Mouse (Mus musculus): ENCODE measurements around the gene Fem1a. TPM values are rescaled to one million over a fixed set of nuclear protein-coding genes. Genes with fewer than 3 reads are reported as not detected.

The Fem1a gene
- polyA plus RNA-seq, 1 experiment from 2014 or later = 10.7 TPM

DNA sequence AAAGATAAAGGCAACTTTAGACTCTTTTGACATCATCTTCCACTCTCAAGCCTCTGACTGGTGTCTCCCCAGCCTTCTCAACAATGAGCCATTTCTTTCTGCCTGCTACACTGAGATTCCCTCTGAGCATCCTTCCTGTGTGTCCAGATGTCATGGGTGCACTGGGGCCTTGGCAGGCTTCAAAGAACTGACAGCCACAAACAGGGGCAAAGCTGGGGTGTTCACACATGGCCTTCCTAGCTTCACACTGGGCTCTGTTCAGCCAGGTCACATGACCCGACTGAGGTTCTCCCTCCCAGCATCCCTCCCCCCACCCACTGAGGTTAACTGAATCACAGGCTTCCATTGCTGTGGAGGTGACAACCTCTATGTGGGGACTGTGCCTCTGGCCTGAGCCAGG, 39.6 kb downstream of the Fem1a start:
- no peaks in the 10 kb centered on the region; the same call in 1 of the 2 replicates for H3K27me3 ChIP-seq (replicated peaks)
- no peak overlapping the region for H3K9ac ChIP-seq
- H3K4me2 ChIP-seq = no peak overlapping the region
- H3K4me1 ChIP-seq = peaks cover 9% of the 10 kb centered on the region
- H3K27ac ChIP-seq = no peak overlapping the region
- no peaks in the 10 kb centered on the region for H3K9me3 ChIP-seq (replicated peaks)
- no peak overlapping the region for H3K4me3 ChIP-seq
- no peak for ATAC-seq
- 48% methylated on average over 1 of the region's 1 CpGs for WGBS (ENCODE audit: insufficient replicate concordance)
- H3K36me3 ChIP-seq = no peaks in the 10 kb centered on the region

DNA sequence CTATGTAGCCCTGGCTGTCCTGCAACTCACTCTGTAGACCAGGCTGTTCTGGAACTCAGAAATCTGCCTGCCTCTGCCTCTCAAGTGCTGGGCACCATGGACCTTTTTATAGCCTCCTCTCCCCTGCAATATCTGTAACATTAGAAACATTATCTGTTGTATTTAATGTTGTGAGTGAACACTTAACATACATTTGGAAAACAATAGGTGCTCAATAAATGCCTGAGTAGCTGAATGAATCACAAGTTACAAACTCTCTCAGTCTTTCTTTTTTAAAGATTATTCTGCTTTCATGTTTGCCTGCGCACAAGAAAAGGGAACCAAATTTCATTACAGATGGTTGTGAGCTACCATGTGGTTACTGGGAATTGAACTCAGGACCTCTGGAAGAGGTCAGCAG, 41.6 kb downstream of the Fem1a start:
- Histone ChIP-seq H3K4me2 (no peak overlapping the region), H3K27ac (no peak overlapping the region), H3K36me3 (no peaks in the 10 kb centered on the region), H3K9ac (no peak overlapping the region), H3K4me3 (no peak overlapping the region), H3K4me1 (peaks cover 14% of the 10 kb centered on the region), H3K27me3 (replicated peaks) (no peaks in the 10 kb centered on the region; the same call in 1 of the 2 replicates), H3K9me3 (replicated peaks) (no peaks in the 10 kb centered on the region)
- no peak for ATAC-seq
- WGBS (ENCODE audit: insufficient replicate concordance) = 83% methylated on average over 1 of the region's 1 CpGs

DNA sequence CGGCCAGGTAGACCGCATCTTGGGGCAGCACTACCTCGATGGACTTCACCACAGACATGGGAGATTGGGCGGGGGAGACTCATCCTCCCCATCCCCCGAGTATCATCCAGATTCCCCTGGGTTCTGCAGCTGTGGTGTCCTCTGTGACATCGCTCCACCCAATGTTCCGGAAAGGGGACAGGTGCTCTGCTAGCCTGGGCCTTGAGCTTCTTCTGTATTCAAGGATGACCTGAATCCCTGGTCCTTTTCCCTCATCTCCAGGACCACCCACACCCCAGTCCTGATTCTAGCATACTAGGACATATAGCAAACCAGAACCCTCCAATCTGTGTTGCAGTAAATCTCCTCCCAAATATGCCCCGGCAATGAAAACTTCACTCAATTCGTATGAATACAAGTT, 43.6 kb downstream of the Fem1a start, which contains the start of gene Arrdc5:
TSS of gene Arrdc5 (minus strand) at position 101 of the 400 bp plus-strand sequence.
- no peak for ATAC-seq
- H3K27me3 ChIP-seq (replicated peaks) = no peaks in the 10 kb centered on the region; the same call in 1 of the 2 replicates
- no peak within 1 kb of the TSS for H3K27ac ChIP-seq
- no peak within 1 kb of the TSS for H3K4me2 ChIP-seq
- no peak within 1 kb of the TSS for H3K4me3 ChIP-seq
- no peaks in the 10 kb centered on the region for H3K9me3 ChIP-seq (replicated peaks)
- no peak within 1 kb of the TSS for H3K9ac ChIP-seq
- 77% methylated on average over 9 of the region's 9 CpGs for WGBS (ENCODE audit: insufficient replicate concordance)
- peaks cover 7% of the 10 kb centered on the region for H3K36me3 ChIP-seq
- H3K4me1 ChIP-seq = peaks cover 21% of the 10 kb centered on the region

GRCm38 (mm10) chr17:56302363-56302996, 45.9 kb downstream of the Fem1a start:
- H3K9me3 ChIP-seq (replicated peaks) = no peaks in the 10 kb centered on the region
- peak overlapping the region; percentile 90 for H3K4me3 ChIP-seq
- ATAC-seq = peak; percentile 13; the same call in 1 of the 2 replicates
- H3K36me3 ChIP-seq = peaks cover 30% of the 10 kb centered on the region
- H3K4me1 ChIP-seq = peaks cover 44% of the 10 kb centered on the region
- H3K9ac ChIP-seq = peak overlapping the region; percentile 92
- peak overlapping the region; percentile 96 for H3K27ac ChIP-seq
- WGBS (ENCODE audit: insufficient replicate concordance) = 32% methylated on average over 13 of the region's 13 CpGs
- peak overlapping the region; percentile 98 for H3K4me2 ChIP-seq
- H3K27me3 ChIP-seq (replicated peaks) = no peaks in the 10 kb centered on the region; the same call in 1 of the 2 replicates

DNA sequence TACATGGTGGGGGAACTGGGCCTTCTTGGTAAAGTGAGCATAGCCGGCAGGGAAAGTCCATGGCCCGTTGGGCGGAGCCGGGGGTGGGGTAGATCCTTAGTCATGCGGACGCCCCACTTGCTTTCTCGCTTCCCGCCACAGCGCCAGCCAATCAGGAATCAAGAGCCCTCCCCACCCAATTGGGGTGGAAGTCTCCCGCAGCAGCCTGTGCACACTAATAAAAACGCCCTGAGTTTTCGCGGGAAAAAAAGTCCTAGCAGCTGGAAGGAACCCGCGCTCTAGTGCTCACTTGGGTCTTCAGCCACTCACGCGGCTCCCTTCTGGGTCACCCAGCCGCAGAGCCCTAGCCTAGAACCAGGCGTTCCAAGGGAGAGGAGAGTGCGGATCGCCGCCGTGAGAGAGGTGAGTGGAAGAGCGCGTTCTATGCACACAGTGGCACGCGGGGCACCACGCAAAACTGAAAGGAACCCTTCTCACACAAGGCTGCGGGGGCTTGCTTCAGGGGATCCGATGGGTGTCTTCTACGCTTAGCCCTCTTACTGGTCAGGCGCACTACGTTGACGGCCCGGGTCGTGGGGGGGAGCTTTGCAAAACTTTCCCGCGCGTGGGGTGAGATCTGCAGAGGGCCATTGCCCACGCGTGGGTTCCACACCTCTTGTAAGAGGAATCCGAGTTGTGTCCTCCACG, 46.7 kb downstream of the Fem1a start, which contains the start of gene Uhrf1:
TSS of gene Uhrf1 (plus strand) at position 162 of the 687 bp plus-strand sequence.
- H3K4me2 ChIP-seq = peak within 1 kb of the TSS; percentile 98
- ATAC-seq = peak; percentile 85
- peak within 1 kb of the TSS; percentile 96 for H3K27ac ChIP-seq
- H3K36me3 ChIP-seq = peaks cover 38% of the 10 kb centered on the region
- H3K9ac ChIP-seq = peak within 1 kb of the TSS; percentile 92
- no peaks in the 10 kb centered on the region for H3K9me3 ChIP-seq (replicated peaks)
- H3K4me1 ChIP-seq = peaks cover 51% of the 10 kb centered on the region
- WGBS (ENCODE audit: insufficient replicate concordance) = under 1% methylated on average over 43 of the region's 43 CpGs
- H3K4me3 ChIP-seq = peak within 1 kb of the TSS; percentile 90
- H3K27me3 ChIP-seq (replicated peaks) = no peaks in the 10 kb centered on the region; the same call in 1 of the 2 replicates

- Histone ChIP-seq H3K36me3 (peaks cover 45% of the 10 kb centered on the region), H3K4me3 (peak overlapping the region; percentile 90), H3K9me3 (replicated peaks) (no peaks in the 10 kb centered on the region), H3K4me2 (peak overlapping the region; percentile 98), H3K4me1 (peaks cover 51% of the 10 kb centered on the region), H3K27me3 (replicated peaks) (no peaks in the 10 kb centered on the region; the same call in 1 of the 2 replicates), H3K9ac (peak overlapping the region; percentile 92), H3K27ac (peak overlapping the region; percentile 96)
- 2% methylated on average over 68 of the region's 68 CpGs for WGBS (ENCODE audit: insufficient replicate concordance)
- ATAC-seq = peak; percentile 86
Observed at GRCm38 (mm10) chr17:56303847-56304586, 47.4 kb downstream of the Fem1a start.

- Histone ChIP-seq H3K27me3 (replicated peaks) (no peaks in the 10 kb centered on the region; the same call in 1 of the 2 replicates), H3K9me3 (replicated peaks) (no peaks in the 10 kb centered on the region), H3K27ac (peak overlapping the region; percentile 96), H3K36me3 (peaks cover 52% of the 10 kb centered on the region), H3K9ac (peak overlapping the region; percentile 92), H3K4me3 (peak overlapping the region; percentile 90), H3K4me1 (peaks cover 51% of the 10 kb centered on the region), H3K4me2 (peak overlapping the region; percentile 98)
- 12% methylated on average over 11 of the region's 11 CpGs for WGBS (ENCODE audit: insufficient replicate concordance)
- no peak for ATAC-seq
Observed at GRCm38 (mm10) chr17:56304718-56305117, 48.1 kb downstream of the Fem1a start.

GRCm38 (mm10) chr17:56305156-56305555, 48.5 kb downstream of the Fem1a start:
- Histone ChIP-seq H3K4me2 (peak overlapping the region; percentile 98), H3K36me3 (peaks cover 56% of the 10 kb centered on the region), H3K9ac (peak overlapping the region; percentile 92), H3K4me3 (peak overlapping the region; percentile 90), H3K27me3 (replicated peaks) (no peaks in the 10 kb centered on the region; the same call in 1 of the 2 replicates), H3K4me1 (peaks cover 51% of the 10 kb centered on the region), H3K27ac (peak overlapping the region; percentile 96), H3K9me3 (replicated peaks) (no peaks in the 10 kb centered on the region)
- 49% methylated on average over 9 of the region's 9 CpGs for WGBS (ENCODE audit: insufficient replicate concordance)
- ATAC-seq = no peak

GRCm38 (mm10) chr17:56305826-56306225, 49.2 kb downstream of the Fem1a start:
- H3K27ac ChIP-seq = peak overlapping the region; percentile 96; the same call in 1 of the 2 replicates
- H3K36me3 ChIP-seq = peaks cover 63% of the 10 kb centered on the region
- ATAC-seq = no peak
- H3K27me3 ChIP-seq (replicated peaks) = no peaks in the 10 kb centered on the region
- 71% methylated on average over 8 of the region's 8 CpGs for WGBS (ENCODE audit: insufficient replicate concordance)
- peak overlapping the region; percentile 90 for H3K4me3 ChIP-seq
- peak overlapping the region; percentile 98 for H3K4me2 ChIP-seq
- no peaks in the 10 kb centered on the region for H3K9me3 ChIP-seq (replicated peaks)
- H3K4me1 ChIP-seq = peaks cover 51% of the 10 kb centered on the region
- H3K9ac ChIP-seq = peak overlapping the region; percentile 92

DNA sequence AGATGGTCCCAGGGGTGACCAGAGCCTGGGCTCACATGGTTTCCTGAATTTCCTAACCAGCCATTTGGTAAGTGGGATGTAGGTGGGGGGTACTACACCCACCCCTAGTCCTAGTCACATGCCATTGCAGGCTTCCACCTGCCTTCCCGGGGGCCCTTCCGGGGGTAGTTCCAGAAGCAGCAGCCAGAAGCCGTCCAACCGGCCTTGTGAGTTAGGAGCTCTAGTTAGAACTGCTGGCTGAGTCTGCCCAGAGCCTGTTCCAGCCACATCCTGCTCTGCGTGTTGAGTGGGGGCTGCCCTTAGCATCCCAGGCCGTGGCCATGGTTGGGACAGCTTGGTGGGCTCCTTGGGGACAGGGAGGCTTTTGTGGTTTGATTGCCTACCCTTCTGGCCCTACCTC, 51.5 kb downstream of the Fem1a start:
- Histone ChIP-seq H3K9me3 (replicated peaks) (no peaks in the 10 kb centered on the region), H3K4me2 (no peak overlapping the region), H3K9ac (no peak overlapping the region), H3K36me3 (peaks cover 86% of the 10 kb centered on the region), H3K4me1 (peaks cover 37% of the 10 kb centered on the region), H3K27me3 (replicated peaks) (no peaks in the 10 kb centered on the region), H3K4me3 (no peak overlapping the region), H3K27ac (no peak overlapping the region; the same call in 1 of the 2 replicates)
- no peak for ATAC-seq
- WGBS (ENCODE audit: insufficient replicate concordance) = 86% methylated on average over 6 of the region's 6 CpGs

DNA sequence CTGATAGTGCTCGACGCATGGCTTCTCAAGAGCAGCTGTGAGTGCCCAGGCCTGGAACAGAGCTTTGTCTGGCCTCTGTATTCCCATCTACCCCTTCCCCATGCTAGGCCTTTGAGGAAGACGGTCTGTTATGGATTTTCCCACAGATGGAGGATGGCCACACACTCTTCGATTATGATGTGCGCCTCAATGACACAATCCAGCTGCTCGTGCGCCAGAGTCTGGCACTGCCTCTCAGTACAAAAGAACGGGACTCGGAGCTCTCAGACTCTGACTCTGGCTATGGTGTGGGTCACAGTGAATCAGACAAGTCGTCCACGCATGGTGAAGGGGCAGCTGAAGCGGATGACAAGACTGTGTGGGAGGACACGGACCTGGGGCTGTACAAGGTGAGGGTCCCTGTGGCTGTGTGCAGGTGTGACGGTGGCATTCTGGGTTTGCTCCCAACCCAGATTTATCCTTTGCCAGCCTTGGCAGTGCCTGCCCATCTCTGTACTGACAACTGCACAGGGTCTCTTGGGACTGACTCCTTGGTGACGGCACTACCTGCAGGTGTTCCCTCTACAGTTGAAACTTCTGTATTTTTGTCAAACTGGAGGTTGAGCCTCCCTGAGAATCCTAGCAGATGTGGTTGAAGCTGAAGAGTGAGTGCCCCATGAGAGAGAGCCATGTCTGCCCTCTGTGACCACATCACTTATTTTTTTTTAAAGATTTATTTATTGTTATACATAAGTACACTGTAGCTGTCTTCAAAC, 52.8 kb downstream of the Fem1a start:
- H3K27me3 ChIP-seq (replicated peaks) = no peaks in the 10 kb centered on the region
- peaks cover 37% of the 10 kb centered on the region for H3K4me1 ChIP-seq
- 87% methylated on average over 15 of the region's 15 CpGs for WGBS (ENCODE audit: insufficient replicate concordance)
- no peak overlapping the region for H3K4me3 ChIP-seq
- H3K9ac ChIP-seq = no peak overlapping the region
- H3K9me3 ChIP-seq (replicated peaks) = no peaks in the 10 kb centered on the region
- no peak overlapping the region for H3K4me2 ChIP-seq
- no peak for ATAC-seq
- H3K36me3 ChIP-seq = peaks cover 98% of the 10 kb centered on the region
- no peak overlapping the region for H3K27ac ChIP-seq

Measured in liver, embryonic 12.5 days (tissue).